Mouse (Mus musculus): ENCODE results near the gene Fuz.

DNA sequence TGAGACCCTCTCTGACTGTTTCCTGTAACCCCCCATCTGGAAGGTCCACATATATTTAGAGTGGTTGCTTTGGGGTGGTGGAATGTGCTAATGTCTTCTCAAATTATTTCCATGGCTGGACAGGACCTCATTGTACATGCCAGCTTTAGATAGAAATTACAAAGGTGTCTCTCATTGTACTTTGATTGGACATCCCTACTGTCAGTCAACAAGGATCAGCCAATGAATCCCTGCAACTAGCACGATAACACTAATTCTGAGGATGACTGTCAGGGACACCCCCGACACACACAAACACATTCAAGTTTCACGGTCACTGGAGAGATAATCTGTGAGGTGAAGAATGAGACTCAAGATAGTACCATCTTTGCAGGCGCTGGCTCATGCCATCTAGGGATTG, 42.8 kb downstream of the Fuz start:
- no peak for TF ChIP-seq CTCF (IDR thresholded peaks at IDR 0.05; ENCODE audit: low read depth)
- TF ChIP-seq EP300 (IDR thresholded peaks at IDR 0.05; ENCODE audit: low read depth): no peak

Measured in heart, postnatal 0 days (tissue).